Mouse (Mus musculus): ENCODE results near the gene Stat1.
A peak's percentile ranks its signal among the peaks of the same experiment; 100 is the strongest.

Stat1 gene

GRCm38 (mm10) chr1:52118860-52119591 is at the start of gene Stat1:
Gene Stat1, plus strand, starts transcription at chr1:52119440.
- peak; percentile 88 for DNase-seq (ENCODE audit: low read depth, low spot score)

DNA sequence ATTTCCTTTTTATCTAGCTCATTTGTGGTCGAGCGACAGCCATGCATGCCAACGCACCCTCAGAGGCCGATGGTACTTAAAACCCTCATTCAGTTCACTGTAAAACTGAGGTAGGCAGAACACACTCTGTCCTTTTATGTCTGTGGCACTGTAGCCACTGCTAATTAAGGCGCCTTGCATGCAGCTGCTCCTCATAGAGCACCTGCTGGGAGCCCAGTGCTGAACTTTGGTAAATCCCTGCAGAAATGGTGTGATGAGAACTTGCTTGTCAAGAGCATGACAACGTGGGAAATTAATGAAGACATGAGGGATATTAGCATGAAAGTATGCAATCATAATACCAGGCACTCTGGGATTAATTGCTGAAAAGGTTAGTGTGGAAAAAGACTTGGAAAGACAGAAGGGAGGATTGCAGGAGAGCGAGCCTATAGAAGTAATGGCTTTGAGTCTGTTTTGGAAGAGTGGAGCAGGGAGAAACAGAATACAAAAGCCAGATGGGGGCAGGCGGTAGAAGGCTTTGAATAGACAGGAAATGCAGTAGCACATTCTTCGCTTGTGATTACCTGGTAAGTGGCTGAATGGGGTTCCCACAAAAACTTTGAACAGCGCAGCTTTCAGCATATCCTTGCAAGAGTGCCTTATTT is 39.4 kb upstream of the Stat1 start:
- peak; percentile 56 for DNase-seq (ENCODE audit: low read depth, low spot score)

DNA sequence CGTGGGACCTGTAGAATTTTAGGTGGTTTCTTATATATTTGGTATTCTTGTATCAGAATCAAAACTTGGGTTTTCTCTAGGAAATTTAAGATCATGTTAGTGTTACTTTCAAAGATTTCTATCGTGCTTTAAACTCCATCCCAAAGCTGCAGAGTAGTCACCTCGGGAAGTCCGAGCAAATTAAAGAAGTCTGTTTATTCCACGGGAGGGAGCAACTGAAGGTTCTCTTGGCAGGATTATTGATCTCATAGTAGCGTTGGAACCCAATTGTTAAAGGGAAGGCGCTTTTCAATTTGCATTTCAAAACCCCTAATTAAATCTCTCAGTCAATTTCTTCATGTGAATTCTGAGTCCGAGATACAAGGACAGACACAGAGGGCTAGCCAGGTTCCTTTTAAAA is 38.9 kb upstream of the Stat1 start:
- DNase-seq (ENCODE audit: low read depth, low spot score): no peak

DNA sequence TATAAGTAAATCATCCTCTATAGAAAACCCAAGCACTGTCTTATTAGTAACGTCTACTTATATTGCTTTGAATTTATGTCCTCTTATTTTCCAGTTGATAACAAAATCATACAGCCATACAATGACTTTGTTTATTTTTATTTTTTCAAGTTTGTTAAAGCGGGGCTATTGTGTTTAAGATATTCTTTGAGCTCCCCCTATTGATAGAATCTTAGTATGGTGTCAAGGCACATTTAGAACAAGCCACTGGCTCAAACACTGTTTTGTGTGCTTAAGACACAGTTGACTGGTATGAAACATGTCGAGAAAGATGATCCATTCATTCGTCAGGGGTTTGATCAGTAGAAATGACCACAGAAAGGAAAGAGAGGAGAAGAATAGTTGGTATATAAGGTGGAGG is 33.0 kb upstream of the Stat1 start:
- DNase-seq (ENCODE audit: low read depth, low spot score): no peak

DNA sequence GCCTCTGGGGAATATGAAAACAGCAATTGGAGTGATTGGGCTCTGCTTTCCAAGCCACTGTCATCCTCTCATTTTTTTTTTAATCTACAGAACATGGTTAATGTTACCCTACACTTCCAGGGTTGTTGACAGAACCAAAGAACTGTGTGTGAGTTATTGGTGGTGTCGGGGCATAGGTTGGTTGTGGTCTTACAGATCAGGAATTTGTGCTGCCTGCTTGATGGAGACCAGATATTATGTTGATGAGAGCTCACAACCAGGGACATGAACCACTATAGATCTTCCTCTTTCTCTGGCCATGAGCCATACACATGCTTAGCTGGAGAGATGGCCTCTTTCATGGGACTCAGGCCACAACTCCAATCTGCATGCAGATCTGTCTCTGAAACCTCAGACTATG is 32.1 kb upstream of the Stat1 start:
- no peak for DNase-seq (ENCODE audit: low read depth, low spot score)

- DNase-seq (ENCODE audit: low read depth, low spot score): no peak
Observed at GRCm38 (mm10) chr1:52088634-52089033, 30.6 kb upstream of the Stat1 start.

- peak; percentile 62 for DNase-seq (ENCODE audit: low read depth, low spot score)
Observed at GRCm38 (mm10) chr1:52098618-52099232, 20.5 kb upstream of the Stat1 start.

GRCm38 (mm10) chr1:52100496-52100895 is 18.7 kb upstream of the Stat1 start:
- no peak for DNase-seq (ENCODE audit: low read depth, low spot score)

GRCm38 (mm10) chr1:52102795-52103194 is 16.4 kb upstream of the Stat1 start:
- DNase-seq (ENCODE audit: low read depth, low spot score): no peak

DNA sequence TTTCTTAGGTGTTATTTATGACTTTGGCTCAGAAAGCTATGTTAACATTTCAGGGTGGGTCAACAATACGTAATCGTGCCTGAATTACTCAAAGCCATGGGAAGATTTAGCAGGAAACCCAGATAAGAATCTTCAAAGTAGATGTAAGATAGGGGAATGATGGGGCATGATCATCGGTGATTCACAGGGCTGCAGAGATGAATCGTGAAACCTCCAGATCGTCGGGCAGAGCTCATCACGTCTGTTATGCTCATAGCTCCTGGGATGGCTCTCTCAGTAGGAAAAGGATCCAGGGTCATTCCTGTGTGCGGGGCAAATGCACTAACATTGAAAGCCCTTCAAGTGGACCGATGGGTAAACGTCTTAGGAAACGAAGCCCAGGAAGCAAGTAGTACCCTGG is 12.0 kb upstream of the Stat1 start:
- no peak for DNase-seq (ENCODE audit: low read depth, low spot score)

- no peak for DNase-seq (ENCODE audit: low read depth, low spot score)
Observed at GRCm38 (mm10) chr1:52111217-52111616, 8.0 kb upstream of the Stat1 start.

- DNase-seq (ENCODE audit: low read depth, low spot score): no peak
Observed at GRCm38 (mm10) chr1:52112301-52112700, 6.9 kb upstream of the Stat1 start.

DNA sequence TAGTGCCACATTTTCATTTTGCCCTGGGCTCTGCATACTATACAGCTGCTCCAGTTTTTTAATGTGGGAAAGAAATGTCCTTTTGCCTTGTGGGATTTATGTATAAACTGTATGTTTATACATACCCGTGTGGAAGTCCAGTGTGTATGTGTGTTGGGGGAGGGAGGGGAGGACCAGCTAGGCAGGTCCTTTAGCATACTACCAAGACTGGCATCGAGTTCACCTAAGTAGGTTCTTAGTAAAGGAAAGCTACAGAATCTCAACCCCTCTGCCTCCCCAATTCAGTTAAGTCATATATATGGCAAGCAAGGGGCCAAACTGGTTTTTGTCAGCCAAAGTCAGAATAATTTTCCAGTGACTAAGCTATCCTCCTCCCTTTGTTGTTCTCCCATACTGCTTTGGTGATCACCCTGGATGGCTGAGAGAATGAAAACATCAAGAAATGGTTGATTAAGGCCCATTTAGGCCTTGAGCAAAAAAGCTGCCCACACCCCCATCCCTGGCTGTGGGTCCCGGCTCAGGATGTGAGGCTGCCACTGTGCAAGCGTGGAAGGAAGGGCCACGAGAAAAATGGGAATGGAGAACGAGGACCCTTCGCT is 6.1 kb upstream of the Stat1 start:
- no peak for DNase-seq (ENCODE audit: low read depth, low spot score)

DNA sequence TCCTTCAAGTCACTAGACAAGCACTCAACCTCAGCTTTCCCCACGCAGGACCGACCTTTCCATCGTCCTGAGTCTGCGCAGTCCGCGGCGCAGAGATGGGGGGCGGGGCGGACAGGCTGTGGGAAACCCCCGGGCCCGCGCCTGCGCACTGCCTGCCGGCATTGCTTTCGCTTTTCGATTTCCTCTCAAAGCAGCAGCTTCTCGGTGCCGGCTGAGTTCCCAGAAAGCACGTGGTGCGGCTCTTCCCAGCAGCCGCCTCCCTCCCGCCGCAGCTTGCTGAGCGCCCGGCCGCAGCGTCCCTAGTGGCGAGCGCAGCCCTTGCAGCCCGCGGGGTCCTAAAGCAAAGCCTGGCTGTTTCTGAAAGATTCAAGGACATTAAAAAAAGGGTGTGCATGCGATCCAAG is 5.6 kb upstream of the Stat1 start:
- DNase-seq (ENCODE audit: low read depth, low spot score): peak; percentile 97

DNA sequence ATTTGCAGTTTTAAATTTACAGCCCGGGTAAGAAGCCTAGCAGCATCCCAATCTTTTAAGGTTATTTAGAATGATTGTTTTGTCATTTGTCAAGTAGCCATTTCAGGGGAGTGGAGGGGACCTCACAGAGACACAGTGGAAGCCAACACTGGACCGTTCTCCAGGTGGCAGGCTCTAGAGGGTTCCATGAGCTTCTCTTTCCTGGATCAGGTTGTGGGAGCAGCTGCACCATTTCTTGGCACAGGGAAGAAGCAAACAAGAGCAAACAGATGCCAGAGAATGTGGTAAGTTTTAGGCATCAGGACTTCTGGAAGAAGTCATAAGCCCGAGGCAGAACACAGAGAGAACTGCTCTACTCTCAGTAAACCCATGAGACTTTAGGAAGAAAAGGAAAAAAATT is 2.8 kb upstream of the Stat1 start:
- no peak for DNase-seq (ENCODE audit: low read depth, low spot score)

GRCm38 (mm10) chr1:52117777-52118176 is 1.5 kb upstream of the Stat1 start:
- DNase-seq (ENCODE audit: low read depth, low spot score): no peak

DNA sequence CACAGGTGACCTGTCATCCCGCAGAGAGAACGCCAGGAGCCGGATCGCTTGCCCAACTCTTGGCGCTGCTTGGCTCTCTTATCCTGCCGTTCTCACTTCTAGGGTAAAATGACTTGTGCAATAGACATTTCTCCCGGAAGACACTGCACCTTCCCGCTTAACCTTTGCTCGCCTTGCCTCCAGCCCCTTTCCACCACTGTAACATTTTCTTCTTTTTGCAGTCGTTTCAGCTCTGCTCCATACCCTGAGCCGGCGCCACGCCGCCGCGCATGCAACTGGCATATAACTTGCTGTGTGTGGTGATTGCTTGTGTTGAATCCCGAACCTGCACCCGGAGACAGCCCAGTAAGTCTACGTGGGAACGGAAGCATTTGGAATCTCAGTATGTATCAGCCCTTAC is 451 bp downstream of the Stat1 start:
- no peak for DNase-seq (ENCODE audit: low read depth, low spot score)

DNA sequence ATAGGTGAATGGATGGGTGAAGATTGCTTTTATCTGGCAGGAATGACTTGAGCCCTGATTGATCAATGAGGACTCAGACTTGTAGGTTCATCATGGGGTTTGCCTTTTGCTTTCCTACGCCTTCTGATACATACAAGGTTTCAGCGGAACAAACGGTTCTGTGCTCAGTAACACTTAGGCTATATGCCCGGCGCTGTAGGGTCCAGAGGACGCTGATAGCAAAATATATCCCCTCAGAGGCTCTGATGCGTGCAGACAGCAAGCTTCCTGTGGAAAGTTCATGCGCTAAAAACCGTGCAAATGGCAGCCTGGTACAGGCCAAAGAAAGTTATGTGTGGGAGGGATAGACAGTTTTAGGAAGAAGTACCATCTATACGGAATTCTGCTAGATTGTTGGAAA is 951 bp downstream of the Stat1 start:
- no peak for DNase-seq (ENCODE audit: low read depth, low spot score)

GRCm38 (mm10) chr1:52121052-52121451 is 1.8 kb downstream of the Stat1 start:
- DNase-seq (ENCODE audit: low read depth, low spot score): no peak

GRCm38 (mm10) chr1:52124818-52125217 is 5.6 kb downstream of the Stat1 start:
- no peak for DNase-seq (ENCODE audit: low read depth, low spot score)

DNA sequence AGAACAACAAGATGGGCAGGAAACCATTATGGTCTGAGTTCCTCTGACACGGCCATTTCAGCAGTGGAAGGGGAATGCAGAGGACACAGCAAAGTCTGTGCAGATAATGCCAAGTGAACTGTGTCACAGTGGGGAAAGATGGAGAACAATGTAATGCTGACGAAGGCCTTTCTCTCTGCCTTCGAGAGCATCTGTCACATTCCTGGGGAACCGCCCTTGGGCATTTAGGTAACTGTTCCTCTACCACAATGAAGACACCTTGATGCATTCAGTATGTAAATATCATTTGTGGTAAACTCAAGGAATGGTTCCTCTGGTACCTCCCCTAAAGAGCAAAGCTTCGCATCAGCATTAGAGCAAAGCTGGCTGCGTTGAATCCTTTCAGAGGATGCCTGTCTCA is 8.1 kb downstream of the Stat1 start:
- DNase-seq (ENCODE audit: low read depth, low spot score): no peak

DNA sequence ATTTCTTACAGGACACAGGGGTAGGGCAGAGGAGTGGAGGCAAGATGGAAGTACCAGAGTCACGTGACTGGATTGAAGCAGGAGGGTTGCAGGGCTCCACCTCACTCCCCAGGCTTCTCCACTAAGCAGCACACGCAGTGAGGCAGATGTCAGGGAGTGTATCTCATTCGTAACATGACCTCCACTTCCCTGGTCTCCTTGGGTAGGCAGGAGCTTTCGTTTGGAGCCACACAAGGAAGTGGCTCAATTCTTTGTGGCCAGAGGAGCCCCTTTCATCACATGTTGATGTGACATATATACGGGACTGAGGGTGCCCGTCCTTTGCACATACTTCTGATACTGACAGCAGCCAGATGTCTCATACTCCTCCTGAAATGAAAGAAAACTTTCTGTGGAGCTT is 10.6 kb downstream of the Stat1 start:
- DNase-seq (ENCODE audit: low read depth, low spot score): no peak

Data from forelimb bud, embryonic 11.5 days (tissue).